Mouse (Mus musculus) heart, embryonic 14.5 days (tissue): ENCODE data around the gene Tgfbr2. TPM values are rescaled to one million over a fixed set of nuclear protein-coding genes. Genes with fewer than 3 reads are reported as not detected.
A peak's percentile ranks its signal among the peaks of the same experiment; 100 is the strongest.

Experiments used
- ATAC-seq: fragments of 200-750 bp; cut with Nextera tagmentation; 2 replicates; pipeline ENCODE4 v1.8.0; 2017; ENCODE audit warnings: low read depth, moderate TSS enrichment; ENCODE audit not compliant: insufficient number of reproducible peaks, insufficient read depth, low FRiP score
- H3K27ac ChIP-seq, 2 experiments: fragments of 200-500 bp in 1 of 2; fragments of 300-500 bp in 1 of 2; sonication (generic) in 1 of 2; replicated peaks in 1 of 2; 2 replicates each; pipeline ENCODE4 v1.5.1; 2012 to 2014; ENCODE audit warnings: low read depth in 2 of 2, low read length in 2 of 2, control low read depth in 1 of 2, mild to moderate bottlenecking in 1 of 2, mixed read lengths in 1 of 2; ENCODE audit not compliant: control insufficient read depth in 1 of 2, insufficient read depth in 1 of 2
- H3K27me3 ChIP-seq: fragments of 300-500 bp; sonication (generic); 2 replicates; pipeline ENCODE4 v1.6.1; 2014; ENCODE audit warnings: mild to moderate bottlenecking, low read length, control low read depth; ENCODE audit not compliant: control insufficient read depth, insufficient read depth
- H3K36me3 ChIP-seq: fragments of 300-500 bp; sonication (generic); 2 replicates; pipeline ENCODE4 v1.6.1; 2014; ENCODE audit warnings: mild to moderate bottlenecking, control low read depth, low read length, mixed read lengths; ENCODE audit not compliant: control insufficient read depth, insufficient read depth
- H3K4me1 ChIP-seq, 2 experiments: fragments of 200-500 bp in 1 of 2; fragments of 300-500 bp in 1 of 2; sonication (generic) in 1 of 2; 2 replicates each; pipeline ENCODE4 v1.6.1; 2012 to 2014; ENCODE audit warnings: low read length in 2 of 2, control low read depth in 1 of 2, mixed read lengths in 1 of 2; ENCODE audit not compliant: control insufficient read depth in 2 of 2, insufficient read depth in 2 of 2
- H3K4me2 ChIP-seq: fragments of 300-500 bp; sonication (generic); 2 replicates; pipeline ENCODE4 v1.6.1; 2014; ENCODE audit warnings: mild to moderate bottlenecking, low read length
- H3K4me3 ChIP-seq, 2 experiments: fragments of 200-500 bp in 1 of 2; fragments of 300-500 bp in 1 of 2; sonication (generic) in 1 of 2; 2 replicates each; pipeline ENCODE4 v1.5.1; 2012 to 2014; ENCODE audit warnings: low read length in 2 of 2, mild to moderate bottlenecking in 2 of 2, control low read depth in 1 of 2, low read depth in 1 of 2, moderate library complexity in 1 of 2; ENCODE audit not compliant: control insufficient read depth in 1 of 2, insufficient read depth in 1 of 2
- H3K9ac ChIP-seq: fragments of 300-500 bp; sonication (generic); 2 replicates; pipeline ENCODE4 v1.6.1; 2014; ENCODE audit warnings: mild to moderate bottlenecking, low read length
- H3K9me3 ChIP-seq: fragments of 300-500 bp; sonication (generic); 2 replicates; pipeline ENCODE4 v1.6.1; 2016; ENCODE audit warnings: low read length, control low read depth; ENCODE audit not compliant: control insufficient read depth
- WGBS: fragments of 180-500 bp; shearing (Covaris S2); extraction: QIAGEN DNeasy Blood & Tissue Kit; methylation state at CpG from one replicate; pipeline ENCODE4 v1.1.7; 2014; 5-methylcytosine and 5-hydroxymethylcytosine counted together
- polyA plus RNA-seq: library from polyadenylated mRNA; unstranded; fragments of >200 nt; fragmentation: Nextera tagmentation; extraction: Ambion mirVana; gene quantifications from 2 replicates; pipeline ENCODE4 v1.2.1, GENCODE M21; 2014

The Tgfbr2 gene
- polyA plus RNA-seq, 1 experiment from 2014 or later: 24.6 TPM

- no peak overlapping the region for H3K4me3 ChIP-seq
- H3K36me3 ChIP-seq: peaks cover 11% of the 10 kb centered on the region; the same call in 1 of the 2 replicates
- no peak overlapping the region for H3K9ac ChIP-seq
- H3K9me3 ChIP-seq: no peaks in the 10 kb centered on the region
- H3K27me3 ChIP-seq: no peaks in the 10 kb centered on the region
- 75% methylated on average over 5 of the region's 5 CpGs for WGBS
- no peak for ATAC-seq
- H3K4me2 ChIP-seq: no peak overlapping the region
- no peak overlapping the region for H3K27ac ChIP-seq
- H3K4me1 ChIP-seq: peaks cover 6 to 17% of the 10 kb centered on the region in 2 experiments
Measured at GRCm38 (mm10) chr9:116156501-116156900, 18.7 kb downstream of the Tgfbr2 start.

GRCm38 (mm10) chr9:116152878-116153277 lies 22.3 kb downstream of the Tgfbr2 start:
- no peak overlapping the region for H3K4me3 ChIP-seq
- no peak for ATAC-seq
- H3K36me3 ChIP-seq: peaks cover 11% of the 10 kb centered on the region; the same call in 1 of the 2 replicates
- H3K27ac ChIP-seq: no peak overlapping the region; a peak in 1 of 4 replicates
- no peak overlapping the region for H3K9ac ChIP-seq
- H3K9me3 ChIP-seq: no peaks in the 10 kb centered on the region
- H3K4me2 ChIP-seq: no peak overlapping the region
- H3K4me1 ChIP-seq: peaks cover 17 to 27% of the 10 kb centered on the region in 2 experiments
- H3K27me3 ChIP-seq: no peaks in the 10 kb centered on the region
- 80% methylated on average over 4 of the region's 4 CpGs for WGBS

GRCm38 (mm10) chr9:116150725-116151396 lies 24.3 kb downstream of the Tgfbr2 start:
- Histone ChIP-seq H3K9ac (no peak overlapping the region), H3K27ac (peak overlapping the region; percentile 58 to 59), H3K27me3 (no peaks in the 10 kb centered on the region), H3K4me3 (no peak overlapping the region), H3K4me1 (peaks cover 27 to 42% of the 10 kb centered on the region in 2 experiments), H3K4me2 (peak overlapping the region; percentile 11; the same call in 1 of the 2 replicates), H3K36me3 (peaks cover 8% of the 10 kb centered on the region; the same call in 1 of the 2 replicates), H3K9me3 (no peaks in the 10 kb centered on the region)
- whole genome bisulfite sequencing: 9% methylated on average over 7 of the region's 7 CpGs
- ATAC-seq: peak; percentile 36; the same call in 1 of the 2 replicates

- H3K4me1 ChIP-seq: peaks cover 38 to 48% of the 10 kb centered on the region in 2 experiments
- no peak overlapping the region for H3K27ac ChIP-seq
- peaks cover under 1% of the 10 kb centered on the region; the same call in 1 of the 2 replicates for H3K36me3 ChIP-seq
- no peaks in the 10 kb centered on the region for H3K27me3 ChIP-seq
- ATAC-seq: no peak
- 94% methylated on average over 7 of the region's 7 CpGs for WGBS
- no peak overlapping the region for H3K4me2 ChIP-seq
- H3K9ac ChIP-seq: no peak overlapping the region
- H3K9me3 ChIP-seq: no peaks in the 10 kb centered on the region
- no peak overlapping the region for H3K4me3 ChIP-seq
Measured at GRCm38 (mm10) chr9:116148809-116149208, 26.4 kb downstream of the Tgfbr2 start.

- peaks cover 29 to 34% of the 10 kb centered on the region in 2 experiments for H3K4me1 ChIP-seq
Measured at GRCm38 (mm10) chr9:116146235-116146634, 28.9 kb downstream of the Tgfbr2 start.

GRCm38 (mm10) chr9:116145231-116145641 lies 29.9 kb downstream of the Tgfbr2 start:
- WGBS: 31% methylated on average over 10 of the region's 10 CpGs
- H3K9me3 ChIP-seq: no peaks in the 10 kb centered on the region
- no peak overlapping the region for H3K4me2 ChIP-seq
- H3K9ac ChIP-seq: no peak overlapping the region
- peaks cover 26 to 28% of the 10 kb centered on the region in 2 experiments for H3K4me1 ChIP-seq
- H3K27me3 ChIP-seq: no peaks in the 10 kb centered on the region
- no peak overlapping the region for H3K4me3 ChIP-seq
- ATAC-seq: 0 out of 2 replicates have a peak, but pooled peaks have one; percentile 45
- H3K36me3 ChIP-seq: no peaks in the 10 kb centered on the region
- peak overlapping the region; percentile 53 to 61 for H3K27ac ChIP-seq

More at GRCm38 (mm10) chr9:116146235-116146634, 28.9 kb downstream of the Tgfbr2 start:
- H3K9me3 ChIP-seq: no peaks in the 10 kb centered on the region
- no peaks in the 10 kb centered on the region for H3K27me3 ChIP-seq
- no peak overlapping the region for H3K9ac ChIP-seq
- H3K4me3 ChIP-seq: no peak overlapping the region
- H3K36me3 ChIP-seq: no peaks in the 10 kb centered on the region
- H3K27ac ChIP-seq: peak overlapping the region; percentile 61 to 79
- H3K4me2 ChIP-seq: peak overlapping the region; percentile 22; the same call in 1 of the 2 replicates
- no peak for ATAC-seq
- 15% methylated on average over 9 of the region's 9 CpGs for whole genome bisulfite sequencing

- no peak for ATAC-seq
- WGBS: 89% methylated on average over 6 of the region's 6 CpGs
- Histone ChIP-seq H3K4me3 (no peak overlapping the region), H3K27me3 (no peaks in the 10 kb centered on the region), H3K9ac (no peak overlapping the region), H3K9me3 (no peaks in the 10 kb centered on the region), H3K4me2 (no peak overlapping the region), H3K4me1 (peaks cover 13 to 15% of the 10 kb centered on the region in 2 experiments), H3K36me3 (0 out of 2 replicates have a peak, but pooled peaks cover 4% of the 10 kb centered on the region), H3K27ac (no peak overlapping the region)
Measured at GRCm38 (mm10) chr9:116140422-116140821, 34.7 kb downstream of the Tgfbr2 start.
